Mouse (Mus musculus): ENCODE data around the gene Deup1.

DNA sequence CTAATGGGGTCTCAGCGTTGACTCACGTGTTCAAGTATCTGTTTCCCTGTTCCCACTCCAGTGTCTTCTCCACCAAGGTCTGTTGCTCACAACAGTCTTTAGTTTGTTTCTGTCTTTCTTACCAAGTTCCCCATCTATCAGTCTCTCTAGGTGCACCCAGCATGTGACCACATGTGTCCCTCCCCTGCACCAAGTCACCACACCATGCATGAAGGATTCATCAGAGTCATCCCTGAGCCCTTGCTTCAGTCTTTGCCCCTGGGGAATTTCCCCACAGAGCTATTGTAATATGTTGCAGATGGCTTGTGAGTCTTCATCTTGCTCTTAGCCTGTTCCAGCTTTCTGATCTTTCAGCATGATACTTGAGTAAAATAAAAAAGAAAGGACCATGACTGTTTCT is 93.6 kb downstream of the Deup1 start:
- TF ChIP-seq CTCF (IDR thresholded peaks at IDR 0.05; ENCODE audit: low read depth) (no peak), EP300 (IDR thresholded peaks at IDR 0.05; ENCODE audit: low read depth) (no peak)
